Mouse (Mus musculus): Measurements from ENCODE around the gene Pcca.

GRCm38 (mm10) chr14:122509058-122509457 lies 25.1 kb upstream of the Pcca start:
- TF ChIP-seq CTCF (IDR thresholded peaks at IDR 0.05; ENCODE audit: control insufficient read depth, insufficient read depth, low read length) (no peak), POLR2A (IDR thresholded peaks at IDR 0.05; ENCODE audit: borderline replicate concordance, control insufficient read depth, low read depth, low read length) (no peak)

Measured in bone marrow, adult 2 months (tissue).